Mouse (Mus musculus): ENCODE data around the gene Eprs. TPM values are rescaled to one million over a fixed set of nuclear protein-coding genes. Genes with fewer than 3 reads are reported as not detected.

The Eprs gene
- polyA plus RNA-seq, 1 experiment from 2014 or later, result 172 TPM

- Histone ChIP-seq H3K4me2 (replicated peaks; ENCODE audit: low read depth, low read length) (no peak overlapping the region), H3K4me1 (replicated peaks; ENCODE audit: control insufficient read depth, insufficient read depth, low read length) (no peaks in the 10 kb centered on the region), H3K36me3 (ENCODE audit: control insufficient read depth, insufficient read depth, low read length) (peaks cover under 1% of the 10 kb centered on the region; the same call in 1 of the 2 replicates), H3K27me3 (ENCODE audit: control insufficient read depth, insufficient read depth, low read length) (no peaks in the 10 kb centered on the region), H3K4me3 (ENCODE audit: low read depth, low read length) (no peak overlapping the region), H3K27ac (ENCODE audit: low read depth, low read length) (no peak overlapping the region), H3K9me3 (ENCODE audit: control insufficient read depth, low read length) (no peaks in the 10 kb centered on the region), H3K9ac (ENCODE audit: low read depth, low read length) (no peak overlapping the region)
- no peak for ATAC-seq (ENCODE audit: low FRiP score)
- DNase-seq (ENCODE audit: low spot score), result no peak
- WGBS, result 91% methylated on average over 6 of the region's 6 CpGs
Observed at GRCm38 (mm10) chr1:185420776-185421175, 57.9 kb downstream of the Eprs start.

GRCm38 (mm10) chr1:185426583-185426982 lies 63.7 kb downstream of the Eprs start:
- WGBS, result 96% methylated on average over 5 of the region's 5 CpGs
- H3K9me3 ChIP-seq (ENCODE audit: control insufficient read depth, low read length), result no peaks in the 10 kb centered on the region
- DNase-seq (ENCODE audit: low spot score) (no peak), ATAC-seq (ENCODE audit: low FRiP score) (no peak)
- H3K4me3 ChIP-seq (ENCODE audit: low read depth, low read length), result no peak overlapping the region
- H3K27me3 ChIP-seq (ENCODE audit: control insufficient read depth, insufficient read depth, low read length), result no peaks in the 10 kb centered on the region
- H3K27ac ChIP-seq (ENCODE audit: low read depth, low read length), result no peak overlapping the region
- no peak overlapping the region for H3K4me2 ChIP-seq (replicated peaks; ENCODE audit: low read depth, low read length)
- H3K4me1 ChIP-seq (replicated peaks; ENCODE audit: control insufficient read depth, insufficient read depth, low read length), result no peaks in the 10 kb centered on the region
- no peaks in the 10 kb centered on the region for H3K36me3 ChIP-seq (ENCODE audit: control insufficient read depth, insufficient read depth, low read length)
- H3K9ac ChIP-seq (ENCODE audit: low read depth, low read length), result no peak overlapping the region

GRCm38 (mm10) chr1:185430488-185430887 lies 67.6 kb downstream of the Eprs start:
- no peak for ATAC-seq (ENCODE audit: low FRiP score)

GRCm38 (mm10) chr1:185431245-185431997 lies 68.6 kb downstream of the Eprs start:
- WGBS, result 89% methylated on average over 6 of the region's 6 CpGs
- no peaks in the 10 kb centered on the region for H3K9me3 ChIP-seq (ENCODE audit: control insufficient read depth, low read length)
- no peaks in the 10 kb centered on the region for H3K4me1 ChIP-seq (replicated peaks; ENCODE audit: control insufficient read depth, insufficient read depth, low read length)
- H3K27me3 ChIP-seq (ENCODE audit: control insufficient read depth, insufficient read depth, low read length), result no peaks in the 10 kb centered on the region
- no peak overlapping the region for H3K9ac ChIP-seq (ENCODE audit: low read depth, low read length)
- ATAC-seq (ENCODE audit: low FRiP score) (no peak), DNase-seq (ENCODE audit: low spot score) (no peak)
- H3K4me3 ChIP-seq (ENCODE audit: low read depth, low read length), result no peak overlapping the region
- no peak overlapping the region for H3K4me2 ChIP-seq (replicated peaks; ENCODE audit: low read depth, low read length)
- H3K36me3 ChIP-seq (ENCODE audit: control insufficient read depth, insufficient read depth, low read length), result no peaks in the 10 kb centered on the region
- no peak overlapping the region for H3K27ac ChIP-seq (ENCODE audit: low read depth, low read length)

More at GRCm38 (mm10) chr1:185430488-185430887, 67.6 kb downstream of the Eprs start:
- no peaks in the 10 kb centered on the region for H3K27me3 ChIP-seq (ENCODE audit: control insufficient read depth, insufficient read depth, low read length)
- 93% methylated on average over 5 of the region's 5 CpGs for WGBS
- no peak overlapping the region for H3K4me2 ChIP-seq (replicated peaks; ENCODE audit: low read depth, low read length)
- no peak overlapping the region for H3K4me3 ChIP-seq (ENCODE audit: low read depth, low read length)
- H3K4me1 ChIP-seq (replicated peaks; ENCODE audit: control insufficient read depth, insufficient read depth, low read length), result no peaks in the 10 kb centered on the region
- no peak overlapping the region for H3K9ac ChIP-seq (ENCODE audit: low read depth, low read length)
- H3K9me3 ChIP-seq (ENCODE audit: control insufficient read depth, low read length), result no peaks in the 10 kb centered on the region
- no peaks in the 10 kb centered on the region for H3K36me3 ChIP-seq (ENCODE audit: control insufficient read depth, insufficient read depth, low read length)
- DNase-seq (ENCODE audit: low spot score), result no peak
- no peak overlapping the region for H3K27ac ChIP-seq (ENCODE audit: low read depth, low read length)

- Histone ChIP-seq H3K36me3 (ENCODE audit: control insufficient read depth, insufficient read depth, low read length) (no peaks in the 10 kb centered on the region), H3K9ac (ENCODE audit: low read depth, low read length) (no peak overlapping the region), H3K4me2 (replicated peaks; ENCODE audit: low read depth, low read length) (no peak overlapping the region), H3K9me3 (ENCODE audit: control insufficient read depth, low read length) (no peaks in the 10 kb centered on the region), H3K4me3 (ENCODE audit: low read depth, low read length) (no peak overlapping the region), H3K27ac (ENCODE audit: low read depth, low read length) (no peak overlapping the region), H3K4me1 (replicated peaks; ENCODE audit: control insufficient read depth, insufficient read depth, low read length) (no peaks in the 10 kb centered on the region), H3K27me3 (ENCODE audit: control insufficient read depth, insufficient read depth, low read length) (no peaks in the 10 kb centered on the region)
- DNase-seq (ENCODE audit: low spot score), result no peak
- ATAC-seq (ENCODE audit: low FRiP score), result no peak
- 85% methylated on average over 13 of the region's 13 CpGs for WGBS
Observed at GRCm38 (mm10) chr1:185431998-185432317, 69.1 kb downstream of the Eprs start.

- DNase-seq (ENCODE audit: low spot score) (no peak), ATAC-seq (ENCODE audit: low FRiP score) (no peak)
- H3K27me3 ChIP-seq (ENCODE audit: control insufficient read depth, insufficient read depth, low read length), result no peaks in the 10 kb centered on the region
- WGBS, result 86% methylated on average over 6 of the region's 6 CpGs
- H3K36me3 ChIP-seq (ENCODE audit: control insufficient read depth, insufficient read depth, low read length), result no peaks in the 10 kb centered on the region
- no peak overlapping the region for H3K27ac ChIP-seq (ENCODE audit: low read depth, low read length)
- H3K9ac ChIP-seq (ENCODE audit: low read depth, low read length), result no peak overlapping the region
- H3K4me3 ChIP-seq (ENCODE audit: low read depth, low read length), result no peak overlapping the region
- H3K4me2 ChIP-seq (replicated peaks; ENCODE audit: low read depth, low read length), result no peak overlapping the region
- H3K9me3 ChIP-seq (ENCODE audit: control insufficient read depth, low read length), result no peaks in the 10 kb centered on the region
- no peaks in the 10 kb centered on the region for H3K4me1 ChIP-seq (replicated peaks; ENCODE audit: control insufficient read depth, insufficient read depth, low read length)
Observed at GRCm38 (mm10) chr1:185433112-185433511, 70.3 kb downstream of the Eprs start.

- ATAC-seq (ENCODE audit: low FRiP score) (no peak), DNase-seq (ENCODE audit: low spot score) (no peak)
- WGBS, result 78% methylated on average over 9 of the region's 9 CpGs
- H3K9ac ChIP-seq (ENCODE audit: low read depth, low read length), result no peak overlapping the region
- H3K27ac ChIP-seq (ENCODE audit: low read depth, low read length), result no peak overlapping the region
- no peaks in the 10 kb centered on the region for H3K27me3 ChIP-seq (ENCODE audit: control insufficient read depth, insufficient read depth, low read length)
- H3K4me1 ChIP-seq (replicated peaks; ENCODE audit: control insufficient read depth, insufficient read depth, low read length), result no peaks in the 10 kb centered on the region
- no peaks in the 10 kb centered on the region for H3K36me3 ChIP-seq (ENCODE audit: control insufficient read depth, insufficient read depth, low read length)
- no peak overlapping the region for H3K4me3 ChIP-seq (ENCODE audit: low read depth, low read length)
- H3K4me2 ChIP-seq (replicated peaks; ENCODE audit: low read depth, low read length), result no peak overlapping the region
- no peaks in the 10 kb centered on the region for H3K9me3 ChIP-seq (ENCODE audit: control insufficient read depth, low read length)
Observed at GRCm38 (mm10) chr1:185438841-185439580, 76.2 kb downstream of the Eprs start.

GRCm38 (mm10) chr1:185441703-185442472 lies 79.0 kb downstream of the Eprs start:
- H3K9me3 ChIP-seq (ENCODE audit: control insufficient read depth, low read length), result no peaks in the 10 kb centered on the region
- no peaks in the 10 kb centered on the region for H3K36me3 ChIP-seq (ENCODE audit: control insufficient read depth, insufficient read depth, low read length)
- ATAC-seq (ENCODE audit: low FRiP score) (no peak), DNase-seq (ENCODE audit: low spot score) (no peak)
- no peak overlapping the region for H3K27ac ChIP-seq (ENCODE audit: low read depth, low read length)
- WGBS, result 72% methylated on average over 18 of the region's 18 CpGs
- no peak overlapping the region for H3K4me2 ChIP-seq (replicated peaks; ENCODE audit: low read depth, low read length)
- H3K9ac ChIP-seq (ENCODE audit: low read depth, low read length), result no peak overlapping the region
- no peaks in the 10 kb centered on the region for H3K27me3 ChIP-seq (ENCODE audit: control insufficient read depth, insufficient read depth, low read length)
- H3K4me1 ChIP-seq (replicated peaks; ENCODE audit: control insufficient read depth, insufficient read depth, low read length), result no peaks in the 10 kb centered on the region
- H3K4me3 ChIP-seq (ENCODE audit: low read depth, low read length), result no peak overlapping the region
